Mouse (Mus musculus) gastrocnemius, postnatal 14 days (tissue): ENCODE measurements at regions not wholly inside any gene's neighbourhood (a gene's known extent, or its start where the extent isn't known, plus 50 kb on each side); places are given as distances from the start of the nearest gene placed in this dataset.
A peak's percentile ranks its signal among the peaks of the same experiment; 100 is the strongest.
"Not testable (repeated sequence)": the region's sequence is repeated elsewhere in the genome, so short reads cannot be mapped to it uniquely, and the experiment has no call there.

ENCODE experiments used
- DNase-seq: peaks from one replicate; pipeline ENCODE4 v3.0.0; 2021; ENCODE audit warnings: mixed read lengths
- intact Hi-C: fragments of 180-260 bp; cut with DNase I; formaldehyde crosslinking; loops from one replicate; pipeline ENCODE4 v1.15.1; 2025; ENCODE audit warnings: low total_unique reads

GRCm38 (mm10) chr9:25655767-25656513 lies 174.6 kb downstream of the Eepd1 start:
- intact Hi-C loops, result loop anchor here (5.0 kb wide), 1 partner anchor 1121 kb away; no protein-coding TSS in a partner anchor
- DNase-seq, result peak; percentile 8

GRCm38 (mm10) chr9:25656534-25656933 lies 175.2 kb downstream of the Eepd1 start:
- intact Hi-C loops, result loop anchor here (5.0 kb wide), 1 partner anchor 1121 kb away; no protein-coding TSS in a partner anchor

GRCm38 (mm10) chr9:25683635-25684333 lies 202.4 kb downstream of the Eepd1 start:
- DNase-seq, result no peak
- intact Hi-C loops, result no loop called here

More at GRCm38 (mm10) chr9:25656534-25656933, 175.2 kb downstream of the Eepd1 start:
- DNase-seq, result no peak

GRCm38 (mm10) chr9:25693632-25694031 lies 212.3 kb downstream of the Eepd1 start:
- peak; percentile 4 for DNase-seq
- intact Hi-C loops, result no loop called here

GRCm38 (mm10) chr9:25695018-25695417 lies 213.7 kb downstream of the Eepd1 start:
- intact Hi-C loops, result no loop called here
- no peak for DNase-seq

- no peak for DNase-seq
- intact Hi-C loops, result no loop called here
These were observed 232.3 kb downstream of the Eepd1 start for GRCm38 (mm10) chr9:25713636-25714035.

GRCm38 (mm10) chr9:25744162-25744561 lies 262.8 kb downstream of the Eepd1 start:
- no peak for DNase-seq
- intact Hi-C loops, result no loop called here

GRCm38 (mm10) chr9:25751138-25751537 lies 269.8 kb downstream of the Eepd1 start:
- DNase-seq, result no peak
- intact Hi-C loops, result no loop called here

GRCm38 (mm10) chr9:25773899-25774298 lies 292.6 kb downstream of the Eepd1 start:
- no peak for DNase-seq
- intact Hi-C loops, result no loop called here

GRCm38 (mm10) chr9:25782631-25783030 lies 301.3 kb downstream of the Eepd1 start:
- intact Hi-C loops, result no loop called here
- DNase-seq, result no peak

- DNase-seq, result no peak
These were observed 314.0 kb downstream of the Eepd1 start for GRCm38 (mm10) chr9:25795142-25795910.

GRCm38 (mm10) chr9:25809562-25809961 lies 328.2 kb downstream of the Eepd1 start:
- DNase-seq, result no peak

More at GRCm38 (mm10) chr9:25795142-25795910, 314.0 kb downstream of the Eepd1 start:
- intact Hi-C loops, result no loop called here

GRCm38 (mm10) chr9:25833295-25833694 lies 351.9 kb downstream of the Eepd1 start:
- no peak for DNase-seq
- intact Hi-C loops, result no loop called here

More at GRCm38 (mm10) chr9:25809562-25809961, 328.2 kb downstream of the Eepd1 start:
- intact Hi-C loops, result no loop called here

GRCm38 (mm10) chr9:25849914-25850313 lies 368.6 kb downstream of the Eepd1 start:
- DNase-seq, intact Hi-C loops: not testable (repeated sequence)

GRCm38 (mm10) chr9:25850608-25851007 lies 369.3 kb downstream of the Eepd1 start:
- DNase-seq, intact Hi-C loops: not testable (repeated sequence)

- intact Hi-C loops, result no loop called here
- DNase-seq, result no peak
These were observed 373.2 kb downstream of the Eepd1 start for GRCm38 (mm10) chr9:25854545-25854944.

GRCm38 (mm10) chr9:25870260-25870659 lies 388.9 kb downstream of the Eepd1 start:
- intact Hi-C loops, result no loop called here
- DNase-seq, result no peak

GRCm38 (mm10) chr9:25896333-25896905 lies 415.1 kb downstream of the Eepd1 start:
- intact Hi-C loops, result no loop called here
- no peak for DNase-seq
